Mouse (Mus musculus) heart, adult 9 months (tissue): ENCODE results near the gene Zfp384.

ENCODE experiments used
- DNase-seq, 2 experiments: peaks; one replicate each; pipeline ENCODE4 v3.0.0; 2022; ENCODE audit warnings: low spot score in 2 of 2

Zfp384 gene

DNA sequence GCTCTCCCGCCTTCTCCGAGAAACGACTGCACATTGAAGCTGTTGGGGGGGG lies at the start of gene Zfp384:
Gene Zfp384 (plus strand): TSS at position 17 of the 52 bp plus-strand sequence.
- DNase-seq: no peak

DNA sequence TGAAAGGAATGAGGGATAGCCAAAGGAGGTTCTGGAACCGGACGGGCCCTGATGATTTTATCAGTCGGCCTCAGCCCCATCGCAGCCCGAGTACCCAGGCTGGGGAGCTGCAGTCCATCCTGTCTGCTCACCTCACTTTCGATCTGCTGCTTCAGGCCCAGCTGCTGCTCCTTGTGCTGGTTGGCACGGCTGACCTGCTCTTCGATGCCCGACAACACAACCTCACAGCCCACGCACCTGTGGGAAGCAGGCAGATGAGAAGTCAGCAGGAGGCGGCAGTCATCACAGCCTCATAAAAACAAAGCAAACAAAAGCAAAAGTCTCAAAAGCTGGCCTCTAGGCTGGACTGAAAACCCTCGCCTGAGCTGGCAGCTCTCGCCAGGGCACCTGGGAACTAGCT lies 49.0 kb upstream of the Zfp384 start:
- DNase-seq: no peak

DNA sequence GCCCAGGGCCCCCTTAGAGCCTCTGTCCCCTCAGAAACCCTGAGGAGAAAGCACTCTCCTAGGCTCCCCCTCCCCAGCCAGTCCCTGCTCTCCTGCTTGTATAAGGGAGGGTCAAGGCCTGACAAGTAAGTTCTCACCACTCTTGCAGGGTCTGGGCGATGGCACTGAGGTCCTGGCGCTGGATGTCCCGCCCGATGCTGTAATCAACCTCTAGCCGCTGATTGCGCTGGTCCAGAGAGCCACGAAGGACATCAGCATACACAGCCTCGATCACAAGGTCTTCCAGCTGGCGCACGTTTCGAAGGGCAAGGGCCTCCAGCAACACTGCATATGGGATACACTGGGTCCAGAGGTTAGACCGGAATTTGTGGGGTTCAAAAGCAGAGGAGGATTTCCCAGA lies 47.9 kb upstream of the Zfp384 start:
- no peak for DNase-seq

DNA sequence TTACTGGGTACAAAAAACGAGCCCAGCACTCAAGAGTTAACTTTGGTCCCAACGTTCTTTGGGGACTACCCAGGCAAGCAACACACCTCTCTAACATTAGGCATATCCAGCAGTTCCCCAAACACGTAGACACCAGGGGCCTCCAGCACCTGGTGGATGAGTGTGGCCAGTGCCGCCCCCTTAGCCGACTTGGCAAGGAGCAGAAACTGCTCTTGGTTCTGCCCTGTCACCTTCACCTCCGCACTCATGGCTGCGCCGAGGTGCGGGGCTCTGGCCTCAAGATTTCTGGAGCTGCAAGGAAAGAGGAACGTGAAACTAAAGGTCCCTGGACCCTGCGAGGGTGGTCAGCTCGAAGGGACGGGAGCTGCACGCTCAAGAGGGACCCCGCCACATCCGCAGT lies 44.3 kb upstream of the Zfp384 start:
- DNase-seq: no peak

DNA sequence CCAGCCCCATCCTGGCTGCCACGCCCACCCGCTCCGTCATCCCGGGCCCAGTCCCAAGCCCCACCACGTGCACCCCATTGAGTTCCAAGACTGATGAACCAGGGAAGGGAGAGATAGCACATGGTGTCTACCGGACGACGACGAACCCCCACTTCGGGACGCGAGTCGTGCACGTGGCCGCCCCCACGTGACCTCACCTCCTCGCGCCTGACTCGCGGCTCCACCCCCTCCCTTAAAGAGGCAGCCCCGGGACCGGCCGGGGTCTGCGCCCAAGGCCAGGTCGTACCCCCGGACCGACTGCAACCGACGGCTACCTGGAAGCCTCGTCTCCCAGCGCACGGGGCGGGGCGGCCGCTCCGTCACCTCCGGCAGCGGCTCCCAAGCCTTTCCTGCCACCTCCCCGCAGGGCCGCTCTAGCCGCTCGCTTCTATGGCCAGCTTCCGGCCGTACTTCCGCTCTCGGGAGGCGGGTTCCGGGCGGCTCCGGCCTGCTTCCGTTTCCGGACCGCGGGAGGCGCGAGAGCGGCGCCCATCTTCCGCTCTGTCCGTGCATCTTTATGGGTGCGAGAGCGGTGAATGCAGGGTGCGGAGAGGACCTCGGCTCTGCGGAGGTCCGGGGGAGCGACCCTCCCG lies 43.7 kb upstream of the Zfp384 start, which contains the start of gene Cops7a:
Gene Cops7a (minus strand): TSS at position 451 of the 632 bp plus-strand sequence.
- peak; percentile 93 to 95 for DNase-seq

DNA sequence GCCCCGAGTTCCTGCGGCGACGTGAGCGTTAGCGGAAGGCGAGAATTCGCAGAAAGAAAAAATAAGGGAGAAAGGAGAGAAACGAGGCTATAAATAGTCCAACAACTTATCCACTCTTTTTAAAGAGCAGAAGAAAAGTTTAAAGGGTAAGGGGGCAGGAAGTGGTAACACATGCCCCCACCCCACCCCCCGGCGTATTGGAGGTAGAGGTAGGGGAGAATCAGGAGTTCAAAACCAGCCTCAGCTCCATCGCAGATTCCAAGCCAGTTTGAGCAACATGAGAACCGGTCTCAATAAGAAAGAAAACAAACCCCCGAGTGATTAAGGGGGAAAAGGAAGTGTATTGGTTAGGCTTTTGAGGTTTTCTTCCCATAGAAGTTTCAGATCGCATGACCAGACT lies 43.2 kb upstream of the Zfp384 start:
- no peak for DNase-seq

DNA sequence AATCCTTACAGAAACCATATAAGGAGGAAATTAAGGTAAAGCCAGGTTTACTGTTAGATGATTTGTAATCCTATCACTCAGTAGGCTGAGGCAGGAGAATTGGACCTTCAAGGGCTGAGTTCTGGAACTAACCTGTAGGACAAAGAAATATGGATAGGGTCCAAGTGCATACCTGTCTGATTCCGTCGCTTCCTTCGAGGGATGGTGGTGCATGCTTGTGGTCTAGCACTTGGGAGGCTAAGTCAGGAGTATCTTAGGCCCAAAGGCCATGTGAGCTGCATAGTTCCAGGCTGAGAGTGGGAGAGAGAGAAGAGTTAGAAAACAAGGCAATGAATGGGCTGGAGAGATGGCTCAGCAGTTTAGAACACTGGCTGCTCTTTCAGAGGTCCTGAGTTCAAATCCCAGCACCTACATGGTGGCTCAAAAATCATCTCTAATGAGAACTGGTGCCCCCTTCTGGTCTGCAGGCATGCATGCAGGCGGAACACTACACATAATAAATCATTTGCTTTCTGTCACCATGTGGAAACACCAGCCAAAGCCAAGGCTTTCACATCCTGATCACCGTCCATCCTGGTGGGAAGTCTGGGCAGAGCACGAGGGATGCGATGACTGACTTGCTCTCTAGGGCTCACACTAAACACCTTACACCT lies 42.4 kb upstream of the Zfp384 start:
- DNase-seq: no peak

DNA sequence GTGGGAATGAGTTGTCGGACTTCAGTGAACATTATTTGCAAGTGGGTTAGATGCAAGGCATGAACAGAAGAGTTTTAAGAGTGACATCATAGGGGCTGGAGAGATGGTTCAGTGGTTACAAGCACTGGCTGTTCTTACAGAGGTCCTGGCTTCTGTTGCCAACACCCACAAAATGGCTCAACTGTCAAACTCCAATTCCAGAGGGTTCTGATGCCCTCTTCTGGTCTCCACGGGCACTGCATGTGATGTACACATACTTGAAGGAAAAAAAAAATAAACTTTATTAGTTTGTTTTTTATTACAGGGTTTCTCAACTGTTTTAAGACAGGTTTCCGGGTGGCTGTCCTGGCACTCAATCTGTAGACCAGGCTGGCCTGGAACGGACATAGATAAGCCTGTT lies 41.2 kb upstream of the Zfp384 start:
- DNase-seq: peak in 1 of 2 experiments; percentile 15

DNA sequence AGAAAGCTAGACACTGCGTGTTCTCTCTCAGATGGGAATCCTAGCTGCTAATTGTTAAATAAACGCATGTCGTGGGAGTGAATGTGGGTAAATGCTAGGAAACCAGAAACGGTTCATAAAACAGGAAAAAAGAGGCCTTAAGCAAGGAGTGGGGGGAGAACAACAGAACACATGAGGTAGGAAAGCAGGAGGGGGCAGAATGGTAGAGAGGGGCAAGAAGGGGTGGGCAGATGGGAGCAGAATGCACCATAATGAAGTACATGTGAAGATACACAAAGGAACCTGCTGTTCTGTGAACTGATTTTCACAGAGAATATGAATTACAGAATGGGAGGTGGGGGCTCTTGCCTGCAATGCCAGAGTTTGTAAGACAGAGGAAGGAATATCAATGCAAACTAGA lies 16.7 kb upstream of the Zfp384 start:
- no peak for DNase-seq

DNA sequence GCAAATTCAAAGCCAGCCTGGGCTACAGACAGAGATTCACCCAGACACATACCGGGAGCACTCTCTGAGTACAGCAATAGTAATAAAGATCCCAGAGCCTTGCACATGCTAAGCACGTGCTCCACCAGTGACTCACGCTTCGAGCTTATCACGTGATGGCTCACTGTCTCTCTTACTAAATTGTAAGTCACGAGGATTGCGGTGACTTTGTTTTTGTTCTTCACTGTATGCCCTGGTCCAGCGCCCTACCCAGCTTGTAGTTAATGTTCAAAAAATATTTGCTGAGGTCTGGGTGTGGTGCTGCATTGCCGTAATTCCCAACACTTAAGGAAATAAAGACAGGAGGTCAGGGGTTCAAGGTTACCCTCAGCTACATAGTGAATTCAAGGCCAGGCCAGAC lies 15.6 kb upstream of the Zfp384 start:
- DNase-seq: no peak

DNA sequence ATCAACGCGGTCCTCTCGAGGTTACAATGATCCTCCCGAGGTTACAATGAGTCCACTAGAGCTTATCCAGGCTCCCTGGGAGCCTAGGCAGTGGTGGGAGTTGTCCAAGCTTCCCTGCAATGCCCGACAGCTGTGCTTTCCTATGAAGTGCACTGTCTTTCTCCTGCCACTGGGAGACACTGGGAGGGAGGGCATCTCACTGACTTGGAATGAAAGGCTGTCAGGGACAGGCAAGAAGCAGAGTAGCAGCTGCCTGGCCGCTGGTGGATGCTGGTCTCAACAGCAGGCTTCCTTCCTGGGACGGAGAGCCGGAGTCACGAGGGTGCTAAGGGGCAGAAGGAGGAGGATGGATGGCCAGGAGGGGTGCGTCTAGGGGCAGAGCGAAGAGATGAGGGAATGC lies 15.1 kb upstream of the Zfp384 start:
- no peak for DNase-seq

DNA sequence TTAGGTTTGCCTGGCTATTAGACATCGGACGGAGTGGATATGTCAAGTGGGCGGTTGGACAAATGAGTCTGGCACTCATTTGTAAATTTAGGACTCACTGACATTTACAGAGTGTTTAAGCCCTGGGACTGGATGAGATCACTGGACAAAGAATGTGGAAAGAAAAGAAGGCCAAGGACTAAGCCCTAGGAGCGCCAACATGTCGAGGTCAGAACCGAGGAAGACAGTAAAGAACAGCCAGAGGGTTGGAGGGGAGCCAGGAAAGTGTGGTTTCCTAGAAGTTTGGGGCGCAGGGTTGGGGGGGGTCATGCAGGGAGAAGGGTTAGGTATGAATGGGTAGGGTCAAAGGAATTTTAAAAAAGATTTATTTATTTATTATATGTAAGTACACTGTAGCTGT lies 13.7 kb upstream of the Zfp384 start:
- DNase-seq: no peak

DNA sequence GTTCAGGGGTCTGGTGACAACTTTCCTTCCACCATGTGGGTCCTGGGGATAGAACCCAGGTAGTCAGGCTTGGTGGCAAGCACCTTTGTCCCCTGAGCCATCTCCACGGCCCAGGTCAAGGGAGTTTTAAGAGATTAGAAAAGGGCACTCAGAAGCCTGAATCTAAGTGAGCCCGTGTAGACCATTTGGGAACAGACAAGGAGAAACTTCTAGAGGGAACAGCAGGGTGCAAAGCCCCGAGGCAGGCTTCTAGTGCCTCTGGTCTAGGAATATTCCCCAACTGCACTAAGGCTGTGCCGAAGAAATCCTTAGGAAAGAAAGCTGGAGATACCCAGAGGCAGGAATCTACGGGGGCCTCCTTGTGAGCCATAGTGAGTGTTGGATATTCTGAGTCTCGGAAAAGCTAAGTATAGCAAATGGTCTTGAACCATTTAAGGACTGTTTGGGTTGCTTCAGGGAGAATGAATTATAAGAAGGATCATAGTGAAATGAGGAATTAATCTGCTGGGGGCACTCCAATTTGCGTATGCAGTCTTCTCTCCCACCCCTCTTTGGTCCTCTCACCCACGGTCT lies 13.0 kb upstream of the Zfp384 start:
- DNase-seq: no peak

DNA sequence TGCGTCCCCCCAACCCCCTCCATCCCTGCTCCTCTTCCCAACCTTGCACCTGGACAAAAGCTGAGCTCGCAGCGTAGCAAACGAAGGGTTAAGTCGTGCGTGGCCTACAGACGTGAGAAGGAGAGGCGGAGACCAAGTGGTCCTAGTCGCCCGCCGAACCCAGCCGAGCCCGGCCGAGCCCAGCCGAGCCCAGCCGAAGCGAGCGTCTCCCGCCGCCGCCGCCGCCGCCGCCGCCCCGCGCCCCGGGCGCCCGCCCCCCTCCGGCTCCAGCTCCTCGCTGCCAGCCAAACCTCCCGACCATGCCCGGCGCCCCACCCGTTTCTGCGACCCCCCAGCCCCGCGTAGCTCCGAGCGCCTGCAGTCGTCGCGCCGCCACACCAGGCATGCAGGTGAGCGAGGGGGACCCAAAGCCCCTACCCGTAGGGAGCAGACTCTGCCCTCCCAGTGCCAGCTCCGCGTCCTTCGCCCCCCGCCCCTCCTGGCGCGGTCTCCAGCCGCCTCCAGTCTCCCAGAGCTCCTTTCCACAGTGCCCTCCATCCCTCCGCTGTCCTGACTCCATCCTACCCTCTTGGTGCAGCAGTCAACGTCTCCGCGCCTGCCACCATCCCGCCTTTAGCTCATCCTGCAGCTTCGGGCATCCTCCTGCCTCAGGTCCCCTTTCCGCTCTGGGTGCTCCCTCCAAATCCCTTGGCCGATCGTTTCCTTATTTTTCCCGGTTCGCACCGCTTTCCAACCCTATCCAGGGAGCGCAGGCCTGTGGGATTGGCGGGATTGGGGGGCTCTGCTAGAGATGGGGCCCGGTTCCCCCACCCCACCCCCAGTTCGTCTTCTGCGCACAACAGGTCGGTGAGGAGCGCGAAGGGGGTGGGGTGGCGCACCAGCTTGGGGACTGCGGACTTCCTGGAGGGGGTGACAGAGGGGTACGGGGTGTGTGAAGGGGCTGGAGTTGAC lies 12.1 kb upstream of the Zfp384 start, which contains the start of gene Pianp:
Gene Pianp (plus strand): TSS at position 144 of the 951 bp plus-strand sequence.
- peak; percentile 25 to 30 for DNase-seq

DNA sequence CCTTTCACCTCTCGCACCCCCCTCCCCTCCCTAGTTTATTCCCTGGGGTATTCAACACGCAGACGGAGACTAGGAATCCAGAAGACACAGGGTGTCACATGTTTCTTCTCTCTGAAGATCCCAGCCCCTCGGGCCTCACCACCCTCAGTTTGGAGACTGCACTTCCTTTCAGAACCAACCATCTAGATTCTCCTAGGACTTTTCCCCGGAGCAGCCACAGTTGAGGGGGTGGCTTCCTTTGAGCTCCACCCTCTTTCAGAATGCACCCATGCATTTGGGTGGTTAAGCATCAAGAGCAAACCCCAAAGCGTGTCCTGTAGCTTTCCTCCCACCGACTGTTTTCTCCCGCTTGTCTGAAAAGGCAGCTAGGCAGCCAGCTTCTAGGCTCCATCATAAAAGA lies 10.9 kb upstream of the Zfp384 start:
- no peak for DNase-seq

DNA sequence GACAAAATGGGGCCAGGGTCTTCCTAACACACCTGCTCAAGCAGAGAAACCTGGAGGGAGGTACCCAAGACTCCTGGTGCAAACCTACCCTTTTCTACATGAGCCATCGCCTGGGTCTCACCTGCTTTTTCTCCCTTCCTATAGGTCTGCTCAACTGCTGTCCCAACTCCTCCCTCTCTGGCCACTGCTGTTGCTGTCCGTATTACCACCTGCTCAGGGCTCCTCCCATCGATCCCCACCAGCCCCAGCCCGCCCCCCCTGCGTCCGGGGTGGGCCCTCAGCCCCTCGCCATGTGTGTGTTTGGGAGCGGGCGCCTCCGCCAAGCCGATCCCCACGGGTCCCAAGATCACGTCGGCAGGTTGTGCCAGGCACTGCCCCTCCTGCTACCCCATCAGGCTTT lies 9.9 kb upstream of the Zfp384 start:
- DNase-seq: no peak

DNA sequence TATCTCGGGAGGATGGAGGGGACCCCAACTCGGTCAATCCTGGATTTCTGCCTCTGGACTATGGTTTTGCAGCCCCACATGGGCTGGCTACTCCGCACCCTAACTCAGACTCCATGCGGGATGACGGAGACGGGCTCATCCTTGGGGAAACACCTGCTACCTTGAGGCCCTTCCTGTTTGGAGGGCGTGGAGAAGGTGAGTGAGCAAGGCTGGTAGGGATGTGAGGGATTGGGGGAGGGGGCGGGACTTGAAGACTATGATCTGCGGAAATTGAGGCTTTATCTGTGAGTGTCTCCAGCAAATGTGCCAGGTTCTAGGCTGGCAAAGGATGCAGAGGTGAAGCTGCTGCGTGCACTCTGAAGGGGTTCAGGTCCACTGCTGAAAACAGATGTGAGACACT lies 9.4 kb upstream of the Zfp384 start:
- no peak for DNase-seq

DNA sequence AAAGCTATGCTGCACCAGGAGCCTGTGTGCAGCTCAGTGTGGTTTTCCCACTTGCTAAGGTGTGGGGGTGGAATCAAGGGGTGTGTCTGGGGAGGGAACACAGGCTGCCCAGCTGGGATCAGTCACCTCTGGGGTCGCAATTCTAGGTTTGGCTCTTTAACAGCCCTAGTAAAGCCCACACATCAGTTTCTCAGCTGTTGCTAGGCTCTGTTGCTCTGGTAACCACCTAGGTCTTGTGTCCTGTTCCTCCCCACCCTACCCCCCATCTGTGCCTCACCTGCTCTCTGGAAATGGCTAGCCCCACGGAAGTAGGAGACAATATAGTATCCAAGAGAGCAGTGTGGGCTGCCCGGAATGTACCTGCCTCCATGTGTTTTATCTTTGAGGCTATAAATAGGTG lies 5.2 kb upstream of the Zfp384 start:
- no peak for DNase-seq

DNA sequence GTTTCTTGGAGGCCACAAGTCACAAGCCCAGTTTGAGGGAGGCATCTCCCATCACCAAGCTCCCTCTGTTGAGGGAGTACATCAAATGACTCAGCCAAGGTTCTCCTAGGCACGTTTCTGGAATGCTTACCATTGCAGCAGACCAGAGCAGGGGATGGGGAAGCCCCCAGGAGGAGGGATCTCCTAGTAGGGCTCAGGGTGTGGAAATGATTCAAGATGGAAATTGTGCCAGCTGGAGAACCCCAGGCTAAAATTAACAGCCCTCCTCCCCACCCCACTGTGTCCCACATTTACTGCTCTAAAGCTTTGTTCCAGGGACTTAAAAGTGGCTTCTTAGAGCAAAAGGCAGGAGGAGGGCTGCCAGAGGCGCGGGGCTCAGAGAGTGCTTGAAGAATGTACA lies 3.9 kb upstream of the Zfp384 start:
- DNase-seq: no peak

DNA sequence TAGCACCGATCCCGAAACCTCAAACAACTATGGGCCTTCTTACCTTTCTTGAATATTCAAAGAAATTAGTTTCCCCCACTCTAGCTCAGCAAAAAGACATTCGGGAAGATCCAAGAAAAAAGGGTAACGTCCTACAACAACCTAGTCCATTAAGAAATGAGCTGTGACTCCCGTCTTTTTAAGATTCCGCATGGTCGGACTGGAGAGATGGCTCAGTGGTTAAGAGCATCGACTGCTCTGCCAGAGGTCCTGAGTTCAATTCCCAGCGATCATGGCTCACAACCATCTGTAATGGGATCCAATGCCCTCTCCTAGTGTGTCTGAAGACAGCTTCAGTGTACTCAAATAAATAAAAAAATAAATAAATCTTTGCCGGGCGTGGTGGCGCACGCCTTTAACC lies 885 bp upstream of the Zfp384 start:
- DNase-seq: peak in 1 of 2 experiments; percentile 14

DNA sequence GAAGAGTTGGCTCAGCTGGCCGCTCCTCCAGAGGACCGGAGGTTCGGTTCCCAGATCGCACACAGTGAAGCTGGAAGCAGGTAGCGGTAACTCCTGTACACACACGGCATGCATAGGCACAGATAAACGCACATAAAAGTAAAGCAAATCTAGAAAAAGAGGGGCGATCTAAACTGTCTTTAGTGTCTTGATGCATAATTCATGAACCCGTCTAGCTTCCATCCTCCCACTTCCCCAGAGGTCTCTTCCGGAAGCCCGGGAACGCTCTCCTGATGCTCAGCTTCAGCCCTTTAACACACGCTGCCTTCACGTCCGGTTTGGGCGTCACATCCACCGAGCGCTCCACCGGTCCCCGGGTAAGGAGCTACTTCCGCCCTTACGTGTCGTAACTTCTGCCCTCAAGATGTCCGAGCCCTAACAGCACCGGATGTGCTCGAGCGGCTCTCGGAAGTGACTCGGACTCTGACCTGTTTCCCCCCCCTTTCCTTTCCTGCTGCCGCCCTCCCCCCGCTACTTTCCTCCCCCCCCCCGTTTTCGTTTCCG lies 288 bp upstream of the Zfp384 start:
- peak; percentile 98 to 99 for DNase-seq
